Mouse (Mus musculus) fibroblast of lung, adult 2 months (primary cell): ENCODE measurements around the gene Tas2r106.

Source experiments
- DNase-seq: peaks from one replicate; pipeline ENCODE4 v3.0.0-alpha.2; 2011; ENCODE audit warnings: low read depth

Tas2r106 gene

DNA sequence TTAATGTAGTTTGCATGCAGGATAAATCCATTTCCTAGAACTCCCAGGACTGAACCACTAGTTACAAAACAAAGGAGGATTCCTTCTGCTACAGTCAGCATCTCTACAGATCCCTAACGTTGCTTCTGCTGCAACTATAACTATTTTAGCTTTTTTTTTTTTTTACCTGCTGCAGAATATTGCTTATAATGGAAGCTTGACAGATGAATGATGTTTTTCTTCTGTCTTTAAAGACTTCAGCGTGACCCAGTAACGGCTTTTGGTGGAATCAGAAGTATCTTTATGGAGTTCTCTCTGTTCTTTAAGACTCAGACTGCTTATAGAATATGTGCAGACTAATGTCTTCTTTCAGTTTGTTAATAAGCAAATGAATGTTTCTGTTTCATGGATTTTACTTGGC lies at the start of gene Tas2r106:
TSS of gene Tas2r106 (minus strand) at position 101 of the 400 bp plus-strand sequence.
- no peak for DNase-seq

DNA sequence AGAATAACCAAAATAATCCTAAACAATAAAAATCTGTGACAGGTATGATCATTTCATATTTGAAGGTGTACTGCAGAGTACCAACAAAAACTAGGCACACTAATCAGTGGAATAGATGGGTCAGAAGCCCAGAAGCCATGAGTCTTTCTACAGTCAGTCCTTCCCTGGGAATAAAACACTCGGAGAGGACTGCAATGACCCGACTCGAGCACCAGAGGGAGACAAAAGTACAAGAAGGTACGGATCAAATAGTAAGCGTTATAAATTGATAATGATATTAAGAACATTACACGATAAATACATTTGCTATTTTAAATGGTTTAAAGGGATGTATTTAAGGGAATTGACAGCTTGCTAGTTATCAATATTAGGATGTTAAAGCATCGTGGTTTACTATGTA lies 34.1 kb upstream of the Tas2r106 start:
- DNase-seq: no peak

DNA sequence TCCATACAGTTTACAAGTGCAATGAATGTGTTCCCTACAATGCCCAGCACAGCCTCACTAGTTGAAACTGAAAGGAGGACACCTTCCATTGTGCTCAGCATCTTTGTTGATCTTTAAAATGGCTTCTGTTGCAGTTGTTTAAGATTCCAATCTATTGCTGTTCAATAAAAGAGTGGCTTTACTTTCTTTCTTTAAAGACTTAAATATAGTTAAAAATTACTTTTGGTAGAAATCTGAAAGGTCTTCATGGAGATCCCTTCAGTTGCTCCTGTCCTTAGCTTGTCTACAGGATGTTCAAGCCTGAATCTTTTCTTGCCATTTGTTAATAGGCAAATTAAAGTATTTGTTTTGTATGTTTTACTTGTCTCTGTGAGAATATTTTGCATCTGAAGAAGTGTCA lies 11.3 kb upstream of the Tas2r106 start, which contains the start of gene Tas2r114:
TSS of gene Tas2r114 (minus strand) at position 101 of the 400 bp plus-strand sequence.
- DNase-seq: no peak

DNA sequence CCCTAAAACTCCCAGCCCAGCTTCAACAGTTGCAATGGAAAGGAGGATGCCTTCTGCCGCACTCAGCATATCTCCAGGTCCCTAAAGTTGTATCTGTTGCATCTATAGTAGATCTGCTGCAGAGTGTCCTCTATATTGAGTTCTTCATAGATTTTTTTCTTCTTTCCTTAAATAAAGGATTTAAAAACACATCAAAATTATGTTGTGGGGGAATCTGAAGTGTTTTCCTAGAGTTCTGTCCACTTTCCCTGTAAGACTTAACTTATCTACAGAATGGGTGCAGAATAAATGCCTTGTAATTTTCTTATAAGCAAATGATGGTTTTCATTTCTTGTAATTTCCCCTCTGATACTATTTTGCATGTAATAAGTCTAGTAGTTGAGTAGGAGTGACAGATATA lies 8.7 kb upstream of the Tas2r106 start, which contains the start of gene Tas2r105:
TSS of gene Tas2r105 (minus strand) at position 101 of the 400 bp plus-strand sequence.
- no peak for DNase-seq

DNA sequence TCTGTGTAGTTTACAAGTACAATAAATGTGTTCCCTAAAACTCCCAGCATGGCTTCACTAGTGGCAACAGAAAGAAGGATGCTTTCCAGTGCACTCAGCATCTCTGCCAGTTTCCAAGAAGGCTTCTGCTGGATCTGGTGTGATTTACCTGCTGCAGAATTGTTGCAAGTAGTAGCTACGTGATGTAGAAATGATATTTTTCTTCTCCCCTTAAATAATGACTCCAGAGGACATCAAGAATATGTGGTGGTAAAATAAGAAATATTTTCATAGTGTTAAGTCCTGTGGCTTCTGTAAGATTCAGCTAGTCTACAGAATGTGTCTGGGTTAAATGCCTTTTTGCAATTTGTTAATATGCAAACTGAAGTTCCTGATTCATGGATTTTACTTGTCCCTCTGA lies 7.0 kb upstream of the Tas2r106 start, which contains the start of gene Tas2r104:
TSS of gene Tas2r104 (minus strand) at position 101 of the 400 bp plus-strand sequence.
- no peak for DNase-seq

DNA sequence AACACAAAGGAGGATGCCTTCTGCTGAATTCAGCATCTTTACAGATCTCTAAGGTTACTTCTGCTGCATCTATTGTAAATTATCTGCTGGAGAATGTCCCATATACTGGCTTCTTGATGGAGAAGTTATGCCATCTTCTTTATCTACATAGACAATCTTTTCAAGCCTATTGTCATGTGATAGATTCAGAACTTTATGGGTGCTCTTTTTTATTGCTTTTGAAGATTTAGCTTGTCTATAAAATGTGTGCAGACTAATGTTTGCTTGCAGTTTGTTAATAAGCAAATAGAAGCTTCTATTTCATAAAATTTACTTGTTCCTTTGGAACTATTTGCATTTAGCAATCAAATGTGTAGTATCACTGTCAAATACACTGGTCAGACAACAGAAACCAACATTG lies 18.6 kb downstream of the Tas2r106 start, which contains the start of gene Tas2r107:
TSS of gene Tas2r107 (minus strand) at position 101 of the 400 bp plus-strand sequence.
- no peak for DNase-seq

DNA sequence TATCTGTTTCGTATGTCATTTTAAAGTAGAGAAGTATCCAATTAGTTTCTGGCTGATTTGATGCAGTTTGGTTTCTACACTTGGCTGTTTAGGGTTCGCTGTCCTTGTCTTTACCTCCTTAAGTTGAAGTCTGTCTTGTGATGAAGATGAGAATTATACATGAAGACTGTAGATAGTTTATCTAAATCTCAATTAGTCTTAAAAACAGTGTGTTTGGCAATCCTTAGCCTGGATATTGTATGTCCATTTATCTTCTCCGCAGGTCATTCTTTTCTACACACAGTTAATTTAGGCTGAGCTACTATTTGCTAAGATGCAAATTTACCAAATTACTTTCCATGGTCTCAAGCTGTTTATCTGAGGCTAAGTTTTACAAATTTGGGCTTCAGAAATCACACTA lies 47.9 kb downstream of the Tas2r106 start, which contains the start of gene Tas2r130:
TSS of gene Tas2r130 (minus strand) at position 101 of the 400 bp plus-strand sequence.
- no peak for DNase-seq
